Mouse (Mus musculus) urinary bladder, postnatal 14 days (tissue): ENCODE measurements around the gene Gm28047.

Experiments used
- DNase-seq: peaks from one replicate; pipeline ENCODE4 v3.0.0; 2021; ENCODE audit warnings: low spot score

Gene Gm28047

GRCm38 (mm10) chr15:102547478-102547877 lies 77.4 kb downstream of the Gm28047 start:
- no peak for DNase-seq

GRCm38 (mm10) chr15:102546677-102547427 lies 78.0 kb downstream of the Gm28047 start:
- peak; percentile 32 for DNase-seq

GRCm38 (mm10) chr15:102546246-102546645 lies 78.6 kb downstream of the Gm28047 start:
- no peak for DNase-seq

GRCm38 (mm10) chr15:102544801-102545200 lies 80.1 kb downstream of the Gm28047 start:
- no peak for DNase-seq

- DNase-seq = no peak
Observed at GRCm38 (mm10) chr15:102533926-102534325, 90.9 kb downstream of the Gm28047 start.

GRCm38 (mm10) chr15:102532106-102532900 lies 92.6 kb downstream of the Gm28047 start:
- DNase-seq = no peak

- DNase-seq = no peak
Observed at GRCm38 (mm10) chr15:102531586-102531985, 93.3 kb downstream of the Gm28047 start.

- no peak for DNase-seq
Observed at GRCm38 (mm10) chr15:102530566-102530965, 94.3 kb downstream of the Gm28047 start.

GRCm38 (mm10) chr15:102528396-102528795 lies 96.5 kb downstream of the Gm28047 start:
- no peak for DNase-seq

- DNase-seq = no peak
Observed at GRCm38 (mm10) chr15:102527936-102528335, 96.9 kb downstream of the Gm28047 start.

GRCm38 (mm10) chr15:102526111-102527002 lies 98.5 kb downstream of the Gm28047 start:
- DNase-seq = no peak

GRCm38 (mm10) chr15:102524892-102525485 lies 99.9 kb downstream of the Gm28047 start, which contains the start of gene Npff:
Gene Npff, minus strand, starts transcription at chr15:102524942.
- peak; percentile 76 for DNase-seq

GRCm38 (mm10) chr15:102521480-102521879 lies 103.4 kb downstream of the Gm28047 start:
- DNase-seq = no peak

- DNase-seq = no peak
Observed at GRCm38 (mm10) chr15:102520416-102520815, 104.5 kb downstream of the Gm28047 start.

GRCm38 (mm10) chr15:102519211-102520141 lies 105.4 kb downstream of the Gm28047 start:
- DNase-seq = no peak

GRCm38 (mm10) chr15:102518859-102519201 lies 106.0 kb downstream of the Gm28047 start:
- DNase-seq = no peak

- DNase-seq = peak; percentile 100
Observed at GRCm38 (mm10) chr15:102517976-102518858, 106.7 kb downstream of the Gm28047 start, which contains the start of gene Tarbp2. Gene Tarbp2, plus strand, starts transcription at chr15:102518192.

- no peak for DNase-seq
Observed at GRCm38 (mm10) chr15:102517631-102517975, 107.3 kb downstream of the Gm28047 start.

- DNase-seq = peak; percentile 73
Observed at GRCm38 (mm10) chr15:102516728-102517404, 108.0 kb downstream of the Gm28047 start, which contains the start of gene Map3k12. Gene Map3k12, minus strand, starts transcription at chr15:102517064.
